Mouse (Mus musculus): ENCODE measurements around the gene Trim40. TPM values are rescaled to one million over a fixed set of nuclear protein-coding genes. Genes with fewer than 3 reads are reported as not detected.
"Not testable (repeated sequence)": the region's sequence is repeated elsewhere in the genome, so short reads cannot be mapped to it uniquely, and the experiment has no call there.

Gene Trim40
- total RNA-seq, 1 experiment = 0.18 TPM

- in situ Hi-C loops (cut with MboI; ENCODE audit: low sequenced_read_pairs in 2 of 2, unreplicated experiment in 2 of 2) = loop anchor here (5.0 to 10.0 kb wide), 2 partner anchors 309 to 311 kb away; partner anchors contain the start of gene Olfr94 (in 2 of the 2)
- TF ChIP-seq HCFC1 (IDR thresholded peaks at IDR 0.05; ENCODE audit: borderline replicate concordance, insufficient read depth, low read length) (no peak), CHD2 (IDR thresholded peaks at IDR 0.05; ENCODE audit: low read depth, low read length) (no peak), MAFK (IDR thresholded peaks at IDR 0.05; ENCODE audit: insufficient read depth, low read depth, low read length) (no peak), ZC3H11A (IDR thresholded peaks at IDR 0.05; ENCODE audit: borderline replicate concordance, low read depth, low read length) (no peak), ZNF384 (IDR thresholded peaks at IDR 0.05; ENCODE audit: low read depth, low read length) (no peak)
- no peaks in the 10 kb centered on the region for H3K9me3 ChIP-seq (ENCODE audit: control insufficient read depth, insufficient read depth, low read depth, low read length)
- no peak overlapping the region for H3K27ac ChIP-seq (ENCODE audit: insufficient read depth, low read depth, low read length, poor library complexity, severe bottlenecking)
- H3K9ac ChIP-seq (ENCODE audit: insufficient read depth, low read depth, low read length, poor library complexity, severe bottlenecking) = no peak overlapping the region
- no peak overlapping the region for H3K4me3 ChIP-seq (ENCODE audit: insufficient read depth in 1 of 2, low read depth in 1 of 2, low read length in 2 of 2, poor library complexity in 1 of 2, severe bottlenecking in 1 of 2)
- DNase-seq (ENCODE audit: low read depth, low spot score) = no peak
- no peaks in the 10 kb centered on the region for H3K4me1 ChIP-seq (ENCODE audit: control insufficient read depth in 2 of 2, insufficient read depth in 2 of 2, low read length in 2 of 2, poor library complexity in 1 of 2)
- H3K36me3 ChIP-seq (ENCODE audit: control insufficient read depth, insufficient read depth, low read length, poor library complexity, severe bottlenecking) = no peaks in the 10 kb centered on the region
Observed at GRCm38 (mm10) chr17:36893387-36893786, 3.5 kb upstream of the Trim40 start.

GRCm38 (mm10) chr17:36892362-36892761 lies 2.4 kb upstream of the Trim40 start:
- Histone ChIP-seq H3K4me1 (ENCODE audit: control insufficient read depth in 2 of 2, insufficient read depth in 2 of 2, low read length in 2 of 2, poor library complexity in 1 of 2) (no peaks in the 10 kb centered on the region), H3K27ac (ENCODE audit: insufficient read depth, low read depth, low read length, poor library complexity, severe bottlenecking) (no peak overlapping the region), H3K36me3 (ENCODE audit: control insufficient read depth, insufficient read depth, low read length, poor library complexity, severe bottlenecking) (no peaks in the 10 kb centered on the region), H3K4me3 (ENCODE audit: insufficient read depth in 1 of 2, low read depth in 1 of 2, low read length in 2 of 2, poor library complexity in 1 of 2, severe bottlenecking in 1 of 2) (no peak overlapping the region), H3K9me3 (ENCODE audit: control insufficient read depth, insufficient read depth, low read depth, low read length) (no peaks in the 10 kb centered on the region), H3K9ac (ENCODE audit: insufficient read depth, low read depth, low read length, poor library complexity, severe bottlenecking) (no peak overlapping the region)
- TF ChIP-seq ZC3H11A (IDR thresholded peaks at IDR 0.05; ENCODE audit: borderline replicate concordance, low read depth, low read length) (0 out of 2 replicates have a peak, but pooled peaks have one; percentile 17), MAFK (IDR thresholded peaks at IDR 0.05; ENCODE audit: insufficient read depth, low read depth, low read length) (no peak)
- in situ Hi-C loops (cut with MboI; ENCODE audit: low sequenced_read_pairs in 2 of 2, unreplicated experiment in 2 of 2) = loop anchor here (5.0 to 10.0 kb wide), 2 partner anchors 310 to 312 kb away; partner anchors contain the start of gene Olfr94 (in 2 of the 2)
- peak; percentile 45 for DNase-seq (ENCODE audit: low read depth, low spot score)

GRCm38 (mm10) chr17:36891496-36891895 lies 1.6 kb upstream of the Trim40 start:
- not testable (repeated sequence) for H3K4me1 ChIP-seq (ENCODE audit: control insufficient read depth in 2 of 2, insufficient read depth in 2 of 2, low read length in 2 of 2, poor library complexity in 1 of 2); H3K4me3 ChIP-seq (ENCODE audit: insufficient read depth in 1 of 2, low read depth in 1 of 2, low read length in 2 of 2, poor library complexity in 1 of 2, severe bottlenecking in 1 of 2); DNase-seq (ENCODE audit: low read depth, low spot score); H3K27ac ChIP-seq (ENCODE audit: insufficient read depth, low read depth, low read length, poor library complexity, severe bottlenecking); H3K9ac ChIP-seq (ENCODE audit: insufficient read depth, low read depth, low read length, poor library complexity, severe bottlenecking); H3K36me3 ChIP-seq (ENCODE audit: control insufficient read depth, insufficient read depth, low read length, poor library complexity, severe bottlenecking); H3K9me3 ChIP-seq (ENCODE audit: control insufficient read depth, insufficient read depth, low read depth, low read length)
- in situ Hi-C loops (cut with MboI; ENCODE audit: low sequenced_read_pairs in 2 of 2, unreplicated experiment in 2 of 2) = loop anchor here (5.0 to 10.0 kb wide), 2 partner anchors 311 to 313 kb away; partner anchors contain the start of gene Olfr94 (in 2 of the 2)

- no peak for DNase-seq (ENCODE audit: low read depth, low spot score)
- TF ChIP-seq ZC3H11A (IDR thresholded peaks at IDR 0.05; ENCODE audit: borderline replicate concordance, low read depth, low read length) (no peak), HCFC1 (IDR thresholded peaks at IDR 0.05; ENCODE audit: borderline replicate concordance, insufficient read depth, low read length) (no peak), ZNF384 (IDR thresholded peaks at IDR 0.05; ENCODE audit: low read depth, low read length) (no peak), CHD2 (IDR thresholded peaks at IDR 0.05; ENCODE audit: low read depth, low read length) (no peak), MAFK (IDR thresholded peaks at IDR 0.05; ENCODE audit: insufficient read depth, low read depth, low read length) (no peak)
- no peaks in the 10 kb centered on the region for H3K9me3 ChIP-seq (ENCODE audit: control insufficient read depth, insufficient read depth, low read depth, low read length)
- no peak overlapping the region for H3K4me3 ChIP-seq (ENCODE audit: insufficient read depth in 1 of 2, low read depth in 1 of 2, low read length in 2 of 2, poor library complexity in 1 of 2, severe bottlenecking in 1 of 2)
- H3K9ac ChIP-seq (ENCODE audit: insufficient read depth, low read depth, low read length, poor library complexity, severe bottlenecking) = no peak overlapping the region
- H3K36me3 ChIP-seq (ENCODE audit: control insufficient read depth, insufficient read depth, low read length, poor library complexity, severe bottlenecking) = no peaks in the 10 kb centered on the region
- in situ Hi-C loops (cut with MboI; ENCODE audit: low sequenced_read_pairs in 2 of 2, unreplicated experiment in 2 of 2) = no loop called here
- no peak overlapping the region for H3K27ac ChIP-seq (ENCODE audit: insufficient read depth, low read depth, low read length, poor library complexity, severe bottlenecking)
- H3K4me1 ChIP-seq (ENCODE audit: control insufficient read depth in 2 of 2, insufficient read depth in 2 of 2, low read length in 2 of 2, poor library complexity in 1 of 2) = no peaks in the 10 kb centered on the region
Observed at GRCm38 (mm10) chr17:36885132-36885790, 4.7 kb downstream of the Trim40 start.

GRCm38 (mm10) chr17:36883350-36883749 lies 6.6 kb downstream of the Trim40 start:
- H3K36me3 ChIP-seq (ENCODE audit: control insufficient read depth, insufficient read depth, low read length, poor library complexity, severe bottlenecking) = no peaks in the 10 kb centered on the region
- no peaks in the 10 kb centered on the region for H3K9me3 ChIP-seq (ENCODE audit: control insufficient read depth, insufficient read depth, low read depth, low read length)
- no peak for DNase-seq (ENCODE audit: low read depth, low spot score)
- H3K27ac ChIP-seq (ENCODE audit: insufficient read depth, low read depth, low read length, poor library complexity, severe bottlenecking) = no peak overlapping the region
- no peak for TF ChIP-seq MAFK (IDR thresholded peaks at IDR 0.05; ENCODE audit: insufficient read depth, low read depth, low read length)
- no peak for TF ChIP-seq ZC3H11A (IDR thresholded peaks at IDR 0.05; ENCODE audit: borderline replicate concordance, low read depth, low read length)
- TF ChIP-seq ZNF384 (IDR thresholded peaks at IDR 0.05; ENCODE audit: low read depth, low read length) = no peak
- no peak for TF ChIP-seq HCFC1 (IDR thresholded peaks at IDR 0.05; ENCODE audit: borderline replicate concordance, insufficient read depth, low read length)
- no peak overlapping the region for H3K4me3 ChIP-seq (ENCODE audit: insufficient read depth in 1 of 2, low read depth in 1 of 2, low read length in 2 of 2, poor library complexity in 1 of 2, severe bottlenecking in 1 of 2)
- H3K9ac ChIP-seq (ENCODE audit: insufficient read depth, low read depth, low read length, poor library complexity, severe bottlenecking) = no peak overlapping the region
- in situ Hi-C loops (cut with MboI; ENCODE audit: low sequenced_read_pairs in 2 of 2, unreplicated experiment in 2 of 2) = no loop called here
- H3K4me1 ChIP-seq (ENCODE audit: control insufficient read depth in 2 of 2, insufficient read depth in 2 of 2, low read length in 2 of 2, poor library complexity in 1 of 2) = no peaks in the 10 kb centered on the region

Data from ES-E14 (cell line).